Mouse (Mus musculus): Measurements from ENCODE around the gene Mrpl37. TPM values are rescaled to one million over a fixed set of nuclear protein-coding genes. Genes with fewer than 3 reads are reported as not detected.

Mrpl37 gene
- total and polyA plus RNA-seq, 3 experiments: 53.5 to 123 (median 53.6) TPM

DNA sequence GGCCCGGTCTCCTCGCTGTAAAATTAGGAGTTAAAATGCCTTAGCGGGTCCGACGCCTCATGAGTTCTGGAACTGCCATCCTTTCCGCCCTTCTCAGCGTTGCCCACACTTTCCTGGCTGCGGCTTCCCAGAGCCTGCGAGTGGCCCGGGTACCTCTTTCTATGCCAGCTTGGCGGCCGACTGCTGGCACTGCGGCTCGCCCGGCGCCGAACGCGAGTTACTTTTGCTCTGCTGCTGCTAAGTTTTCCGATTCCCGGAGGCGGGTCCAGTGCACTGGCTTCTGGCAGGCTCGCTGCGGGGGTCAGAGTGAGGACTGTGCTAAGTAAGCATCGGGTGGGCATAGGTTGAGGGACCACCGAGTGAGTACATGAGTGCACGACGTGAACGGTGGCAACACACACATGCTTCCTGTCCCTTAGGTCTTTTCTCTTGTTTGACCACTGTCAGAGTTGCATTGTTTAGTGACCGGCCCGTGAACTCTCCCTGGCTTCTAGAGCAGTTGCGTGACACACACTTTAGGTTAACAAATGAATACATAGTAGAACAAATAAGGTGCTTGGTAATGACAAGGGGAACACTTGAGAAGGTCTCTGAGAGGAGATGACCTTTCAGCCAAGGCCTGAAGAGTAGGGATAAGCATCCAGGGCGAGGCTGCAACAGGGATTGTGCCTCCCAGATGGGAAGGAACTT, 628 bp upstream of the Mrpl37 start:
- Histone ChIP-seq H3K27me3 (replicated peaks) (no peaks in the 10 kb centered on the region), H3K36me3 (replicated peaks in 1 of 2; ENCODE audit: control insufficient read depth in 1 of 2, insufficient read depth in 1 of 2, low read length in 1 of 2) (peaks cover 23 to 53% of the 10 kb centered on the region in 2 experiments), H3K27ac (ENCODE audit: insufficient read depth, low read depth) (no peak overlapping the region), H3K79me2 (replicated peaks; ENCODE audit: control insufficient read depth, extremely low read depth, insufficient read depth, poor library complexity, severe bottlenecking) (peaks cover 10% of the 10 kb centered on the region), H3K4me3 (replicated peaks in 1 of 3; ENCODE audit: low read depth in 2 of 3, low read length in 2 of 3, poor library complexity in 1 of 3) (peak overlapping the region; percentile 78 to 91 (median 80)), H3K9ac (ENCODE audit: insufficient read depth, low read depth) (peak overlapping the region; percentile 69), H3K4me1 (ENCODE audit: control insufficient read depth in 1 of 2, insufficient read depth in 2 of 2) (peaks cover 17 to 43% of the 10 kb centered on the region in 2 experiments), H3K4me2 (ENCODE audit: insufficient read depth, low read depth, poor library complexity, severe bottlenecking) (peak overlapping the region; percentile 81), H3K9me3 (replicated peaks; ENCODE audit: low read length) (no peaks in the 10 kb centered on the region)
- dilution Hi-C loops (cut with MboI; ENCODE audit: extremely low pct_ligation_motif_present, extremely low pct_unique_long_range_greater_than_20kb, low sequenced_read_pairs) (no loop called here), in situ Hi-C loops (cut with MboI; ENCODE audit: low pct_ligation_motif_present, low pct_unique_long_range_greater_than_20kb, low sequenced_read_pairs) (no loop called here)
- TF ChIP-seq SIN3A (IDR thresholded peaks at IDR 0.05; ENCODE audit: low read length): peak; percentile 27; the same call in 1 of the 2 replicates
- peak; percentile 1; the same call in 1 of the 2 replicates for TF ChIP-seq SMC3 (IDR thresholded peaks at IDR 0.05; ENCODE audit: low read depth, low read length)
- TF ChIP-seq ZMIZ1 (IDR thresholded peaks at IDR 0.05; ENCODE audit: low read depth, low read length): no peak
- no peak for DNase-seq (ENCODE audit: extremely low read depth)

DNA sequence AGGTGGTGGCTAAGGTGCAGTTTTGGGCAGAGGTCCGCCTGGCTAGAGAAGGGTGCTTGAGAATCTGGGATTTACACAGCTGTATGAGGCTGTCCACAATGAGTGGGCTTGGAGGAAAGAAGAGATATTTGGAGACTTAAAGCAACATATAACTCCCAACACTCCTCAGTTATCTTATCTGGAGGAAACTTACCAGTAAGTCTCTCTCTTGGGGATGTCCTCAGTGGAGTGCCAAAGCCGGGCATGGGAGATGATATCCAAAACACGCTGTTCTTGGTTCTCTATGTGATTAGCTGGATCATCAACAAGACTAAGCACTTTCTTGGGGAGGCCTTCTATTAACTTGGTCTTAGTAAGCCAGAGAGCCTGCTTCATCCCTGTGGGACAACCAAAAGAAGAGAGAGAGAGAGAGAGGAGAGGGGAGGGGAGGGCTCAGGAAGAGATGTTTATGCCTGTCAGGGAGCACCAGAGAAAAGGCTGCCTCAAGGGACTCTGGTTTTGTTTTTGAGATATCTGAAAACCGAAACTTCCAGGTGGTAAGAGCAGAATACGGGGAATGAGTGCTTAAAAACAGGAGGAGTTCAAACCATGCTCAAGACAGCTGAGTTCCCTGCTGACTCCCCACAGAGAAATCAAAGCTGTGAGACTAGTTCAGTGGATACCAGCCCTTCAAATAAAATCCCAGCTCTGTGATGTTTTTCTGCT, 2.1 kb downstream of the Mrpl37 start:
- peaks cover 43 to 52% of the 10 kb centered on the region in 2 experiments for H3K36me3 ChIP-seq (replicated peaks in 1 of 2; ENCODE audit: control insufficient read depth in 1 of 2, insufficient read depth in 1 of 2, low read length in 1 of 2)
- no peaks in the 10 kb centered on the region for H3K9me3 ChIP-seq (replicated peaks; ENCODE audit: low read length)
- H3K9ac ChIP-seq (ENCODE audit: insufficient read depth, low read depth): no peak overlapping the region; the same call in 1 of the 2 replicates
- dilution Hi-C loops (cut with MboI; ENCODE audit: extremely low pct_ligation_motif_present, extremely low pct_unique_long_range_greater_than_20kb, low sequenced_read_pairs): no loop called here
- no peak overlapping the region for H3K4me3 ChIP-seq (replicated peaks in 1 of 3; ENCODE audit: low read depth in 2 of 3, low read length in 2 of 3, poor library complexity in 1 of 3)
- H3K79me2 ChIP-seq (replicated peaks; ENCODE audit: control insufficient read depth, extremely low read depth, insufficient read depth, poor library complexity, severe bottlenecking): peaks cover 10% of the 10 kb centered on the region
- H3K4me1 ChIP-seq (ENCODE audit: control insufficient read depth in 1 of 2, insufficient read depth in 2 of 2): peaks cover 10 to 36% of the 10 kb centered on the region in 2 experiments
- in situ Hi-C loops (cut with MboI; ENCODE audit: low pct_ligation_motif_present, low pct_unique_long_range_greater_than_20kb, low sequenced_read_pairs): no loop called here
- H3K4me2 ChIP-seq (ENCODE audit: insufficient read depth, low read depth, poor library complexity, severe bottlenecking): peak overlapping the region; percentile 31; the same call in 1 of the 2 replicates
- no peaks in the 10 kb centered on the region for H3K27me3 ChIP-seq (replicated peaks)
- TF ChIP-seq SIN3A (IDR thresholded peaks at IDR 0.05; ENCODE audit: low read length) (0 out of 2 replicates have a peak, but pooled peaks have one; percentile 37), EP300 (IDR thresholded peaks at IDR 0.05; ENCODE audit: low read length) (peak; percentile 59; the same call in 1 of the 2 replicates), IRF4 (IDR thresholded peaks at IDR 0.05; ENCODE audit: low read depth, low read length) (peak; percentile 57; the same call in 1 of the 2 replicates), KAT2A (IDR thresholded peaks at IDR 0.05; ENCODE audit: insufficient replicate concordance, low read length) (no peak)
- DNase-seq (ENCODE audit: extremely low read depth): no peak
- no peak overlapping the region for H3K27ac ChIP-seq (ENCODE audit: insufficient read depth, low read depth)

DNA sequence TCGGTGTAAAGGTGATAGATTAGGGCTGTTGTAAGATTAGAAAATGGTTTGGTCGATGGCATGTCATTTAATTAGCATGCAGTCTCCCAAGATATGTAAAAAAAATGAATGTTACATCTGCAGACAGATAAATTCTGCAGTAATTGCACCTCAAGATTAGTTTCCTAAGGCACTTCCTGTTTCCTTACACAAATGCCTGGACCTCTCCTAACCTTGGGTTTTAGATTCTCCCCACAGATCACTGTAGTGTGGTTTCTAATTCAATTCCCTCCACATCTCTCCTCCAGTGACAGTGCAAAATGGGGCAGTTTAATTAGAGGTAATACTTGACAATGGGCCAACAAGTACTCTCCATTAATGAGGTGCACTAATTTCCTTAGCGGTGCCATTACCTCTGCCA, 3.5 kb downstream of the Mrpl37 start:
- in situ Hi-C loops (cut with MboI; ENCODE audit: low pct_ligation_motif_present, low pct_unique_long_range_greater_than_20kb, low sequenced_read_pairs): no loop called here
- H3K36me3 ChIP-seq (replicated peaks in 1 of 2; ENCODE audit: control insufficient read depth in 1 of 2, insufficient read depth in 1 of 2, low read length in 1 of 2): peaks cover 54 to 63% of the 10 kb centered on the region in 2 experiments
- no peak for TF ChIP-seq ZNF384 (IDR thresholded peaks at IDR 0.05; ENCODE audit: low read depth, low read length)
- TF ChIP-seq MXI1 (IDR thresholded peaks at IDR 0.05; ENCODE audit: low read depth, low read length): no peak
- TF ChIP-seq CHD1 (IDR thresholded peaks at IDR 0.05; ENCODE audit: low read depth, low read length): no peak
- no peak for TF ChIP-seq JUND (conservative IDR thresholded peaks at IDR 0.05; ENCODE audit: low read depth, low read length)
- TF ChIP-seq MAZ (IDR thresholded peaks at IDR 0.05; ENCODE audit: low read depth, low read length): no peak
- TF ChIP-seq ZMIZ1 (IDR thresholded peaks at IDR 0.05; ENCODE audit: low read depth, low read length): no peak
- no peak for TF ChIP-seq UBTF (IDR thresholded peaks at IDR 0.05; ENCODE audit: low read depth, low read length)
- no peak for TF ChIP-seq RCOR1 (conservative IDR thresholded peaks at IDR 0.05; ENCODE audit: low read depth, low read length)
- no peak for TF ChIP-seq HCFC1 (IDR thresholded peaks at IDR 0.05; ENCODE audit: low read depth, low read length)
- TF ChIP-seq MEF2A (IDR thresholded peaks at IDR 0.05; ENCODE audit: borderline replicate concordance, low read depth, low read length): no peak
- no peak for TF ChIP-seq POLR2AphosphoS2 (IDR thresholded peaks at IDR 0.05; ENCODE audit: low read depth, low read length)
- no peak for TF ChIP-seq USF1 (IDR thresholded peaks at IDR 0.05; ENCODE audit: low read depth, low read length)
- no peak for TF ChIP-seq KAT2A (IDR thresholded peaks at IDR 0.05; ENCODE audit: insufficient replicate concordance, low read length)
- no peak for TF ChIP-seq NRF1 (IDR thresholded peaks at IDR 0.05; ENCODE audit: low read depth, low read length)
- TF ChIP-seq SIN3A (IDR thresholded peaks at IDR 0.05; ENCODE audit: low read length): no peak
- no peak for TF ChIP-seq ETS1 (conservative IDR thresholded peaks at IDR 0.05; ENCODE audit: low read depth, low read length)
- TF ChIP-seq POLR2A (IDR thresholded peaks at IDR 0.05; ENCODE audit: low read depth, low read length): no peak
- TF ChIP-seq PAX5 (IDR thresholded peaks at IDR 0.05; ENCODE audit: low read length): no peak
- no peak for TF ChIP-seq JUN (IDR thresholded peaks at IDR 0.05; ENCODE audit: insufficient read depth, low read depth, low read length)

More for the DNA sequence above, 3.5 kb downstream of the Mrpl37 start:
- Histone ChIP-seq H3K9me3 (replicated peaks; ENCODE audit: low read length) (no peaks in the 10 kb centered on the region), H3K4me2 (ENCODE audit: insufficient read depth, low read depth, poor library complexity, severe bottlenecking) (no peak overlapping the region), H3K27ac (ENCODE audit: insufficient read depth, low read depth) (no peak overlapping the region), H3K9ac (ENCODE audit: insufficient read depth, low read depth) (no peak overlapping the region), H3K79me2 (replicated peaks; ENCODE audit: control insufficient read depth, extremely low read depth, insufficient read depth, poor library complexity, severe bottlenecking) (peaks cover 10% of the 10 kb centered on the region), H3K4me1 (ENCODE audit: control insufficient read depth in 1 of 2, insufficient read depth in 2 of 2) (peaks cover 10 to 35% of the 10 kb centered on the region in 2 experiments), H3K4me3 (replicated peaks in 1 of 3; ENCODE audit: low read depth in 2 of 3, low read length in 2 of 3, poor library complexity in 1 of 3) (no peak overlapping the region), H3K27me3 (replicated peaks) (no peaks in the 10 kb centered on the region)
- DNase-seq (ENCODE audit: extremely low read depth): no peak
- dilution Hi-C loops (cut with MboI; ENCODE audit: extremely low pct_ligation_motif_present, extremely low pct_unique_long_range_greater_than_20kb, low sequenced_read_pairs): no loop called here

All from CH12.LX (cell line).